Mouse (Mus musculus) adipocyte (in vitro differentiated cells): ENCODE data around the gene Mpzl3.
"Not testable (repeated sequence)": the region's sequence is repeated elsewhere in the genome, so short reads cannot be mapped to it uniquely, and the experiment has no call there.

Source experiments
- DNase-seq: peaks from one replicate; pipeline ENCODE4 v3.0.0-alpha.2; 2016; ENCODE audit warnings: low spot score

Gene Mpzl3

DNA sequence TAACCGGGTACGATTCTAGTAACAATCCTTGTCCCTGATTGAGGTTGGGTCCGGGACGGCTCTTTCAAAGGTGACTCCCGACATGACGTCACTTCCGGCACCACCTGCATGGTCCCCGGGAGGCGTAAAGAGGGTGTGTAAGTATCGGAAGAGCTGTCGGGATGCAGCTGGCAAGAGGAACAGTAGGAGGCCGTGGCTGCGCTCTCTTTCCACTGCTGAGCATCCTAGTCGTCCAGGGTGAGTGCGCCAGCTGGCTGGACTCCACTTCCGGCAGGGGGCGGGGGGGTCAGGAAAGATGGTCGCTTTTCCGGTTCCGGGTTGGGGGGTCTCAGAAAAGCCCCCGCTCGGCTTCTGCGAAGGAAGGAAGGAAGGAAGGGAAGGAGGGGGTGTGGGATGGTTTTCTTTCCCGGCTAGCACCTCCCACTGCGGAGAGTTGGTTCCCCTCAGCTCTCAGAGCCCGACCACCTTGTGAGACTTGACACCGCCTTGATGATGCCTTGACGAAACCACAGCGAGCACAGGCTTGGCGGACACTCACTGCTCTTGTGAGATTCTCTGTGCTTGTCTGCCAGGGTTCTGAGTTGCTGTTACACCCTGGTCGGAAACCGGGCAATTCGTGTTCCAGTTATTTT lies at the start of gene Mpzl3:
Gene Mpzl3, plus strand, starts transcription at position 105 of the 632 bp plus-strand sequence.
- DNase-seq, result peak; percentile 48

DNA sequence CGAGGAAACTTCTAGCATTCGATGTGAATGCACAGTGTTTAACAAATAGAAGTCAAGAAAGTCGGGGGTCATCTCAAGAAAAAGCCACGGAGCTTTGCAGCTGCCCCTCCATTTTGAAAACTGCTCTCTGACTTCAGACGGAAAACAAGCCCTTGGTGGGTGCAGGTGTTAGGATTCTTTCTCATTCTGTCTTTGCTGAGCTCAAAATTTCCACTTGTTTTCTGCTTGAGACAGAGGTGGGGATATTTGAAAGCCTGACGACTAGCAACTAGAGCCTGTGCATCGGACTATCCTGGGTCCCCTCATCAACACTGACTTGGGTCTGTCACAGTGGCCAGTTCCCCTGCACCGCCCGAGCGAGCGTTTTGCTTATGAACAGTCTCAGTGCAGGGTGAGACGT lies 47.6 kb upstream of the Mpzl3 start:
- DNase-seq, result no peak

DNA sequence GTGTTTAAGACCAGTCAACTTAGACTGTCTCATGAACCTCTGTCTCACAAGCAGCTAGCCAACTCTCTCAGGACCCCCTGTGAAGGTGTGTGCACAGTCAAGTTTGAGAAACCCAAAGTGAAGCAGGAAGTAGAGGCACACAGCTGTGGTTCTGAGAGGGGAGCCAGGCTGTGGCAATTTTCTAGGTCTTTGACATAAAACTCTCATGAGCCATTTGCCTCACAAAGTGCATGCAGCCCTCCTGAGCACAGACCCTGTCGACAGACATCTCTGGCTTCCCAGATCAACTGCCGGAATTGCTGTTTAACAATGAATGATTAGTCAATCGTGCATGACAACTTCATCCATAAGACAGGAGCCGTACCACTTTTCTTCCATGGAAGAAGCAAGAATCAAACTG lies 46.6 kb upstream of the Mpzl3 start:
- DNase-seq, result no peak

DNA sequence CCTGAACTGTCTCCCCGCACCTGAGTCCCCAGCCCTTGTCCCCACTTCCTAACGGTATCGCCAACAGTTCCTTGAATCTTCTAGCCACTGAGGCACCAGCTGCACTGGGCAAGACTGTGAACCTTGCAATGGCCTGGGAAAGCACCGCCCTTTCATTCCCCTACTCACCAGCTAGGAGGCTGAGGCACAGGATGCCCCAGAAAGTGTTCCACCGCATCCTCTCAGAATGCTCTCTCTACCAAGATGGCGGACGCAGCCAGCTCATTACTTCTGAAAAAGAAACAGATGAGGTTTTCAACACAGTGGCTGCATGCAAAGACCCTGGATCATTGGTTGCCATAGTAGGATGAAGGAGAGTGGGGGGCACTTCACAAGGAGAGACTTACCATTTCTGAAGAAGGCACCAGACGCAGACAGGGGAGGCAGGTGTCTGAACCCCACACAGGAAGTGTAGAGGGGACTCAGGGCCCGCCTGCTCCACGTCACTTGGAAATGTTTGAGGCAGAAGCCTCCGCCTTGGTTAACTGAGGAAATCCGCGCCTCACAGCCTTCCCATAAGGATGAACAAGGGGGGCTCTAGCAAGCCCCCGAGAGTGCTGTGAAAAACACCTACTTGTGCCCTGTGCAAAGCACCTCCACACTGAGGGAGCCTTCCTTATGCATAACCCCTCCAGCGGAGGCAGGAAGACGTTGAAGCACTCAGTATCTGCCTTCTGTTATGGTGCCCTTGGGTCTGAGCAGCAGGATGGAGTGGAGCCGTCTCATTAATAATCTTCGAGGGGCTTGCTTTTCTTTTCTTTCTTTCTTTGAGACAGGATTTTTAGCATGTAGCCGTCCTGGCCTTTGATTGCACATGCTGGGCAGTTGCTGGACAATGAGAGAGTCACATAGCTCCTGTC lies 45.6 kb upstream of the Mpzl3 start, which contains the start of gene Cd3e:
Gene Cd3e, minus strand, starts transcription at position 448 of the 899 bp plus-strand sequence.
- DNase-seq, result no peak

DNA sequence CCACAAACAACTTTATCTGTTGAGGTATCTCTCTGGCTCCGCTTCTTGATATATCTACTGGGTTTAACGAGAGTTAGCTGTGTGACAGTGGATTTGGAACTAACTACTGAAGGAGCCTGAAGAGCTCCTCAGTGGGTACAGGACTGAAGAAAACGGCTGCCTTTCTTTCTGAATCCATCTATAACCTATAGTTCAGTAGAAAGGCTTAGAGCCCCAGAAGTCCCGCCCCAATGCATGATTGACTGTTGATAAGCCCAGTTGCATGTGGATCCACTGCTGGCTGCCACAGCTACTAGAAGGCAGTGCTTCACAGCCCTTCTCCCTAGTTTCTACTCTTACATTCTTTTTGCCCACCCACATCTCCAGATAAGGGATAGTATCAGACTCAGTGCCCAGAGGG lies 44.5 kb upstream of the Mpzl3 start:
- no peak for DNase-seq

DNA sequence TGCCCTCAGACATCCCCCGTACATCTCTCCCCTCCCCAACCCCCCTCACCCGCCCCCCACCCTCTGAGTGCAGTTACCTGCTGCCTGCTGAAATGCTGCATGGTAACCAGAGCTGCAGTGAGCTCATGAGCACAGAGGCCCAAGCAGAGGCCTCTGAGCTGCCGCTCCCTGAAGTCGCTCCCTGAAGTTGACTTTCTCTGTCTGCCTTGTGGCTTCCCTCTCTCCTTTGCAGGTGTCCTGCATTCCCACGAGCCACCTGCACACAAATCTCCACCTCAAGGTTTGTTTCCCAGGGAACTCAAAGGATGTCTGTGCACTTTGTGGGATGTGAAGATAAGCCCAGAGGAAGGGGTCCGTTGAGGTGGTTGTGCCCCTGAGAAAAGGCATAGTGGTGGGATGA lies 43.7 kb upstream of the Mpzl3 start:
- no peak for DNase-seq

DNA sequence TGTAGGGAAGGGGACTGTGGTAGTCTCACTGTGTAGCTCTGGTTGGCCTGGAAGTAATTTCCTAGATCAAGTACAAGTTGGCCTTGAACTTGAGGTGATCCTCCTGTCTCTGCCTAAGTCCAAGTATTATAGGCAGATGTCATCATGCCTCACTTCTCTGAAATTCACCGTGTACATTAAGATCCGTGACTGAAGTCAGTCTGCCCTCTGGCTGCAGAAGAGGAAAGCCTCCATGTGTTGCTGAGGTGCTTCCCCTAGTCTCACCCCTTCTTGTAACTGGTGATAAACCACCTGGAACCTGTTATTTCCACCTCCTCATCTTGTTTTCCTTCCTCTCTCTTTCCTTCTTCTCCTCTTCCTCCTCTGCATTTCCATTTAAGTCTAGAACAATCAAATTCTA lies 40.1 kb upstream of the Mpzl3 start:
- DNase-seq, result no peak

DNA sequence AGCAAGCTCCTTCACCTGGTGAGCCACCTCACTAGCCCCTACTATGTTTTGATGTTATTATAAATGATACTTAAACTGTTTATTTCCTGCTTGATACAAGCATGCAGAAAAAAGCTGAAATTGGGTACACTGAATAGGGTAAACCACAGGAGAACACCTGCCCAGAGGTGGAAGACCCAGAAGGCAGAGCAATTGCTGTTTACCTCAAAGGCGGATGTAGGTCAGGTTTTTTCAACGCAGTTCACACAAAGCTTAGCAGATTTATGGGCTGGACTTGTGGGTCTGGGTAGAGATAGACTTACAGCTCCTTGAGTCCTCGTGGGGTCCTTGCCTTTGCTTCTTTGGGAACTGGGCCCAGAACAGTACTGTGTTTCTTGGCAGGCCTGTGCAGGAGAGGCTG lies 39.1 kb upstream of the Mpzl3 start:
- DNase-seq, result no peak

DNA sequence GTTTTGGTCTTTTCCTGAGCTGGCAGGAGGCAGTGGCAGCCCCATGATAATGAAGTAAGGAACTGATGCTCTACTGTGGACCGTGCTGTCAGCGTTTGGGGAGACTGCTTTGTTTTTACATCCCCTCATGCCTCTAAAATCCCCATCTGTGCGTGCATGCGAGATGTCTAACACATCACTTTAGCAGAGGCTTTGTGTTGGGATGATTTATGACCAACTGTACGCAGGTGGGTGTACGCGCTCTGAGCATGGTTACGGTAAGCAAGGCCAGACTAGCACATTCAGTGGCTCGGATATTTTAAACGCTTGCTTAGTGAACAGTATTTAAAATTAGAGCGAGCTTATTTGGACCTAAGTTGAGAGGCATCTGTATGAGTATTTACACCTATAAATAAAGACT lies 37.0 kb upstream of the Mpzl3 start:
- DNase-seq, result no peak

DNA sequence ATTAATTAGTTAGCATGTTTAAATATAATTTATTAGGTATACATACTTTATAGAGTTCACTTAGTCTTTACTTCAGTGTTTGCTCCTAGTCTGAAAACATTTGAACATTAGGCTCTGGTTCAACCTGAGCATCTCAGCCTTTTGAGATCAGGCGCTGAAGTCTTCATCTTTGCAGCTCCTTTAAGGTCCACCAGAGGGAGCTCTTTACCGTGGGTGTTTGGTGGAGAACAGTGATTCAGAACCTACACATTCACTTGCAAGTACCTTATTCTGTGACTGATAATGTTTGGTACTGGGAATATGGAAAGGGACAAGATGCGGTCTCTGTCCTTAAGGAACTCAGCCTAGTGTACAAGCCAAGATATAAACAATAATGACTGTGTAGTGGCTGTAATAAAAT lies 32.2 kb upstream of the Mpzl3 start:
- peak; percentile 70 for DNase-seq

DNA sequence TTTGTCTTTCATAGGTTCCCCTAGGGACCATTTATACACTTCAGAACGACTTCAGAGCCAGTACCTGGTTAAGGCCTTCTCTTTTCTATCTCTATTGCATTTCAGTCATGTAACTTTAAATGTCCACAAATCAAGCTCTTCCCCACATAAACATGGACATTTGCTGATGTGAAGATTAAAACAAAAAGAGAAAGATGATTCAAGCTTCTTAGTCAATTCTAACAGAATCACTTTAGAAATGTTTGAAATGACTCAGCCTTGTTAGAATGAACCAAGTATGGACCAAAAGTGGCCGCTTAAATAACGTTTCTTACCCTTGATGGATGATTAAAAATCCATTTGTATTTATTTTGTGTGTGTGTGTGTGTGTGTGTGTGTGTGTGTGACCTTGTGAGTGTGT lies 31.3 kb upstream of the Mpzl3 start:
- DNase-seq, result no peak

DNA sequence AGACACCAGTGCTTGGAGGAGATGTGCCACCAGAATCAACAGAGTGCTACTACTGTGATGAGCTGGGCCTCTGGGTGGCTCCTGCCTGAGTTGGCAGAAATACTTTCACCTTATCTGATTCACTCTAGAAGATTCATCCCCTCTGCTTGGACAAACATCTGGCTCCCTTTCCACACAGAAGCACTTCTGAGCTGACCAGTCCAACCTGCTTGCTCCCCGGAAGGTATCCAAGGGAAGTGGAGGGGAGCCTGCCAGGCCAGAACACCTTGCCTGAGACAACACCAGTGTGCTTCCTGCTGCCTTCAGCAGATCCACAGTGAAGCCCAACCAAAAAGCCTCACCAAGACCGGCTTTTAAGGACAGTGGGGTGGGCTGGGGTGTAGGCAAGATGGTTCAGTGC lies 30.8 kb upstream of the Mpzl3 start:
- no peak for DNase-seq

DNA sequence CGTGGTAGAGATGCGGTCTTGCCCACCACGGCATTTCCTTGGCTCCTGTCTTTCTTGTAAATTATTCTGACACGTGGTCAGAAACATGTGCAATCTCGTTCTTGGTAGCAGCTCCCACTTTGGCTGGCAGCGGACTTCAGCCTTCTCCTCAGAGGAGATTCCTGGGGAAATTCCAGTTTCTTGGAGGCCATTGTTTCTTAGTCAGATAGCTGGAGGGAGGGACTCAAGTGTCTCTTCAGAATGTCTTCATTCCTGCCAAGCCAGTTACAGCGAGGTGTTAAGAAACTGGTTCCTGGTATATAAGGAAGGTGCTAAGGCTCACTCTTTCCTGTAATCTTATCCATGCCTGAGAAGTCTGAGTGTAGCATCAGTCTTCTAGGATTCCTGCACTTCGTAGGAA lies 27.6 kb upstream of the Mpzl3 start:
- no peak for DNase-seq

DNA sequence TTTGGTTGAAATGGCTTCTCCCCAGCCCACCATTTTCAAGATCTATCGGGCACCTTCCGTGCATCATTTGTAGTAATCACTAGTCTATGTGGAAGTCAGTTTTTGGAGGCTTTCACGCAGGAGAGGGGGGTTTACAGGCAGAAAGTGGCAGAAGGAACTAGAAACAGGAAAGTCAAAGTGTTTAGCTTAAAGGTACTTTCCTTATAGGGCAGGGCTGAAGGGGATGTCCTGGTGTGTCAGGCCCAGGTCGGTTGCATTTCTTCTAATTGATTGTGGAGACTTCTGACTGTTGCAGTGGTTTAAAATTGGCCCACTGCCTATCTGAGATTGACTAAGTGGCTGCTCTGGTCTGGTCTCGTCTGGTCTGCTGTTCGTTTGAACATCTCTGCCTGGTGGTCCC lies 24.6 kb upstream of the Mpzl3 start:
- no peak for DNase-seq

DNA sequence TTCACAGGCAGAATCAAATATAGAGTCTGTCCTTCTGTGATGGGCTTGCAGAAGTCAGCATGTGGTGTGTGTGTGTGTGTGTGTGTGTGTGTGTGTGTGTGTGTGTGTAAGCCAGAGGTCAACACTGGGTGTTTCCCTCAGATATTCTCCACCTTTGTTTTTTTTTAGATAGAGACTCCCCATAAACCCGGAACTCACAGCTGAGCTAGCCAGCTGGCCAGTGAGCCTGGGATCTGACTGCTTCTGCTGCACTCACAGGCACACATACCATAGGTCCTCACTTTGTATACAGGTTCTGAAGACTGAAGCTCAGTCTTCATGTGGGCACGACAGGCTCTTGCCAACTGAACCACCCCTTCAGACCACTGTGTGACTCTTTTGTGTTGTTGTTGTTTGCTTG lies 22.7 kb upstream of the Mpzl3 start:
- no peak for DNase-seq

DNA sequence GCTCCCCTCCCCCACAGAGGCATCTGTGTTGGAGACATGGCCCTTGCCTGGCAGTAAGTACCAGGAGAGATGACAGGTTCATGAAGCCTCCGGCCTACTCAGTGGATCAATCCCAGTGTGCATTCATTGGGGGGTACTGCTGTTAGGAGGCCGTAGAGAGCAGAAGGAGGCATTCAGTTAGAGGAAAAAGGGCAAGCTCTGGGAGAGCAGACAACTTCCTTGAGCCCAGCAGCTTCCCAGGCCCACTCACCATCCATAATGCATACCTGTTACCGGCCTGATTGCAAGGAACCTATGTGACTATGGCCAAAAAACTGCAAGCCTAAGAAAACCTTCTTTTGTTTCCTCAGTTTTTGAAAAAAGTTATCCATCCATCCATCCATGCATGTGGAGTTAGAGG lies 20.5 kb upstream of the Mpzl3 start:
- DNase-seq, result no peak

DNA sequence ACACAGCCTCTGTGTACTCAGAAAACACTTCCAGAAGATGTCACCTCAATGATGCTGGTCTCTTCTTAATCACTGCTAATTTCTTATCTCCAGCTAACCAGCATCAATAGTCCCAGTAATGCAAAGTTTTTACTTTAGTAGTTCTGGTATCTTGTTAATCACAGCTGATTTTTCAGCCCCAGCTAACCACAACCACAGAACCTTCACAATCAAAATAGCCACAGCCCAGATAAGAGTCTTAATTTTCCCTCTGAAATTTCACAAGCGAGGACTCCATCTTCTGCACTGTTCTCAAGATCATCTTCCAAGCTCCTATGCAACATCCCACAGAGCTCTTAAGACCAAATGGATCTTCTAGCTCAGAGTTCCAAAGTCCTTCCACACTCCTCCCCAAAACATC lies 17.2 kb upstream of the Mpzl3 start:
- DNase-seq, result not testable (repeated sequence)

DNA sequence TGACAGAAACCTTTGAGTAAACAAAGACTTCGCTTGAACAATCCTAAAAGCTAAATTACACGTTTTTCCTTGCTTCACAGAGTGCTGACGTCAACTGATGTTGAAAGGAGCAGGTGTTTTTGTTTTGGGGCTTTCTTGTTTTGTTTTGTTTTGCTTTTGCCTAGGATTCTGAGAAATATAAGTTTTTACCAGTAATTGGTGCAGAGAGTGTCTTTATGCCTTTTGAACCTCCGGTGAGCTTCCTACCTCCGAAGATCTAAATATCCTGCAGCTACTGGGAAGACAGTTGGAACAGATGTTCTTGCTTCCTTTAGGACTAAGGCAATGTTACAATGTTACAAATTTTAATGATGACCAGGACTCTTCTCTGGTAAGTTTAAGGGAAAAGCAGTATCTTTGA lies 15.5 kb upstream of the Mpzl3 start, which contains the start of gene Mpzl2:
Gene Mpzl2, plus strand, starts transcription at position 301 of the 400 bp plus-strand sequence.
- DNase-seq, result no peak

DNA sequence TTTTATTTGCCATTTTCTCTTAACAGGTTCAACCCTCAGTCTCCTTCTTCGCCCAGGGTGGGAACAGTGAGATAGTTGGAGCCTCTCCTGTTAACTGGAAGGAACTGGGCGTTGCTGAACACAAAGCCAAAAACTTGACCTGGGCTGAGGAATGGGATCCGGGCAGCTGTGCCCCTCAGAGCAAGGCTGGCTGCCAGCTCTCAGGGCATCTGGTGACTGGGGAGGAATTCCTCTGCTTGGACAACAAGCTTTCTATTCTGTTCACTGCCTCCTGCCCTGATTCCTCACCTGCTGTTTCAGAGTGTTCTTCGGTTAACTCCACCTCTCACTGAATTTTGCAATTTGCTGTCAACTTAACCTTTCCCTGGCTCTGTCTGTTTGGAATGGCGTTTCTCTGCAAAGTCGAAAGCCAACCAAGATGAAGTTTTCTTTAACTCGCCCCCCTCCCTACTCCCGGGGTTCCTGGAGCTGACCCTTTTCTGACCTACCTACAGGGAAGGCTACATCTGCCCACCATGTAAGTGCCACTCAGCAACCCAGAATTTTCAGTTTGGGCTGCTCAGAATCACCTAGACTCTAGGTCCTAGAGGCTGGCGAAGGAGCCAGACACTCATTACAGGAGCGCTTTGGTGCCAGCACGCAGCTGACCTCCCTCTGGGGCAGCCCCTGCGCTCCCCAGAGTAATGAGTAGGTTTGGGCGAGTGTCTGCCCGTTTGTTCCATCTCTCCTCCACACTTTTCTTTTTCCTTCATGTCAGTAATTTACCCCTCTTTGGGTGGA lies 14.7 kb upstream of the Mpzl3 start:
- no peak for DNase-seq

DNA sequence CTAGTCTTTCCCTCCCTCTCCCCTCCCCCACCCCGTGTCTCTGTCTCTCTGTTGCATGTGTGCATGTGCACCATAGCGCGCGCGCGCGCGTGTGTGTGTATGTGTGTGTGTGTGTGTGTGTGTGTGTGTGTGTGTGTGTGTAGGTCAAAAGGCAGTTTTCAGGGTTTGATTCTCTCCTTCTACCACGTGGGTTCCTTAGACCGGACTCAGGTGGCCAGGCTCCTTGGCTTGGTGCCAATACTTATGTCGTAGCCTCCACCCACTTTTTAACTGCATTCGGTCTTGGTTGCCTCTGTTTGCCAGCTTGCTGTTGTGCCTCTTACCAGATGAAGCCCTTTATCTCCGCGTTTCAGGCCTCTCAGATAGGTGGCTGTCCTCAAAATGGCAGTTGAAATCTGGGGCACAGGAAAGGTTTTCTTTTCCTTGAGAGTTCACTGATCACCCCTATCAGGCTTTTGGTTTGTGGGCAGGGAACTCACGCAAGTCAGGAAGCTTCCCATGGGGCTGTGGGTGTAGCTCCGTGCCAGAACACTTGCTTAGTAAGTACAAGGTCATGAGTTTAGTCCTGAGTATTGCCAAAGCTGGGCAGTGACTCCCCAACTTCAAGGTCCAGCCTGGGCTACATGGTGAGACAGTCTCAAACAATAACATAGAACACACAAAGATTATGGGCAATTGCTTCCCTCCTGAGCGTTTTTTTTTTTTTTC lies 13.7 kb upstream of the Mpzl3 start:
- peak; percentile 36 for DNase-seq

DNA sequence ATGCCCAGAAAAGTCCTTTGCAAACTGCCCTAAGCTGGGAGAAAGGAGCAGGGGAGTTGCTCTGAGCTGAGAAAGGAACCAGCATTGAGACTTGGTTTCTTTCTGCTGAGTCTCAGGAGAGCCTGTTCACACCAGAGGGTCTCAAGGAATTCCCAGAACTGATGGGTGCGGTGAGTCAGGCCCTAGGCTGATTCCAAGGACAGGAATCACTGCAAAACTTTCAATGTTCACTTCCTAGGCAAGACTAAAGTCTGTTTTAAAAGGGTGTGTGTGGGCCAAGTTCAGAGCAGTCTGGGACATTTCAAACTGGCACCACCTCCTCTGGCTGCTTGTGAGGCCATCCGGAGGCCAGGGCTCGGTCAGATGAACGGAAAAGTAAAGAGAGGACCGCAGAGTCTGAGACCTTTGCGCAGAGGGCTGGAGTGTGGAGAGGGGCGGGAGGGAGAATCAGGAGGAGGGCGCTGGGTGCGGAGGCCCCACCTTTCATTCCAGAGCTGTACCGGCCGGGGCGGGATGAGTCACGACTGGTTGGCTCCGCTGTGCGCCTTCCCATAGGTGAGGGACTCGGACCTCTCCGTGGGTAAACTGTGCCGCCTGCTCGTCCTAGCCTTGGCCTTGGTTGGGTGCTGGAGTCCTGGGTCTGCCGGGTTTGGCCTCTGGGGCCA lies 12.8 kb upstream of the Mpzl3 start:
- DNase-seq, result no peak

DNA sequence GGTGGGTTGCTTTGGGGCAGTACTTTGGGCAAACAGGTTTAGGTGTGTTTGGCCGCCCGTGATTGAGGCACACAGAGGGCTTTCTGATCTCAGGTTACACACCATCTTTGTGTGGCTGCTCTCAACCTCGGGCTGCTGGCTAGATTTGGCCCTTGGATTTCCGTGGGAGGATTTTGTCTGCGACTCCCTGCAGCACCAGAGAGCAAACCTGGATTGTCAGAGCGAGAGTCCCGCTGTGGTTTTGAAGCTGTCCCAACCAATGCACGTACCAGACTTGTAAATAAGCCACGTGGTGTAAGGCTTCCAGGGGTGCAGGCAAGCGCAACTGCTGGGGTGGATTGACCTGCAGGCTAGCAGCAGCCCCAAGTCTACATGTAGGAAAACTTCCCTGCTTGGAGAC lies 12.0 kb upstream of the Mpzl3 start:
- no peak for DNase-seq
